Mouse (Mus musculus): Measurements from ENCODE around the gene Large1. TPM values are rescaled to one million over a fixed set of nuclear protein-coding genes. Genes with fewer than 3 reads are reported as not detected.

The Large1 gene
- polyA plus RNA-seq, 1 experiment: 8.3 TPM

DNA sequence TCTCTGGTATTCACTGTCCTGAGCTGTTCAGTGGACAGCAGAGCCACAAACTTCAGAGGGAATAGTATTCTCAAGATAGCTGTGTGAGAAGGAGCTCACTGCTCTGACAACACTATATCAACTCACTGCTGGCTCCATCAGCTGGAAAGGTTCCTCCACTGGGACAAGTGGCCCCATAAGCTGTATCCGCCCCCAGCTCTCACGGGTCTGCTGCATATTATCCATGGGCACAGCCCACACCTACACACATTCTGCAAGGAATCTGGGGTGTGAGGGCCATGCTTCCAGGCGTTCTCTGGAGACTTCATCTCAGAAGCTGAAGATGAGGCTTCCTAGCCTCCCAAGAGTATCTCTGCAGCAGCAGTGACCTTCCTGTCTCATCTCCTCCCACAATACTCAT, 50.4 kb downstream of the Large1 start:
- no peak for DNase-seq
- Histone ChIP-seq H3K36me3 (ENCODE audit: control insufficient read depth, insufficient read depth, low read length) (no peaks in the 10 kb centered on the region), H3K4me1 (ENCODE audit: control insufficient read depth, insufficient read depth, low read length) (peaks cover 3% of the 10 kb centered on the region; the same call in 1 of the 2 replicates), H3K27ac (ENCODE audit: insufficient read depth, low read depth, low read length) (no peak overlapping the region), H3K4me3 (ENCODE audit: insufficient read depth, low read depth, low read length) (no peak overlapping the region), H3K27me3 (replicated peaks; ENCODE audit: control insufficient read depth, insufficient read depth, low read length) (no peaks in the 10 kb centered on the region)
- no peak for TF ChIP-seq CTCF (conservative IDR thresholded peaks at IDR 0.05; ENCODE audit: insufficient read depth, insufficient read length, low read depth, low read length)
- no peak for TF ChIP-seq POLR2A (IDR thresholded peaks at IDR 0.05; ENCODE audit: low read depth, low read length)
- 79% methylated on average over 3 of the region's 3 CpGs for WGBS

GRCm38 (mm10) chr8:73295531-73295930, 57.8 kb downstream of the Large1 start:
- peaks cover 3% of the 10 kb centered on the region; the same call in 1 of the 2 replicates for H3K4me1 ChIP-seq (ENCODE audit: control insufficient read depth, insufficient read depth, low read length)
- no peak for TF ChIP-seq POLR2A (IDR thresholded peaks at IDR 0.05; ENCODE audit: low read depth, low read length)
- no peak for TF ChIP-seq CTCF (conservative IDR thresholded peaks at IDR 0.05; ENCODE audit: insufficient read depth, insufficient read length, low read depth, low read length)
- H3K36me3 ChIP-seq (ENCODE audit: control insufficient read depth, insufficient read depth, low read length): no peaks in the 10 kb centered on the region
- H3K27ac ChIP-seq (ENCODE audit: insufficient read depth, low read depth, low read length): no peak overlapping the region
- no peaks in the 10 kb centered on the region for H3K27me3 ChIP-seq (replicated peaks; ENCODE audit: control insufficient read depth, insufficient read depth, low read length)
- DNase-seq: no peak
- H3K4me3 ChIP-seq (ENCODE audit: insufficient read depth, low read depth, low read length): no peak overlapping the region

- no peak for TF ChIP-seq CTCF (conservative IDR thresholded peaks at IDR 0.05; ENCODE audit: insufficient read depth, insufficient read length, low read depth, low read length)
- TF ChIP-seq POLR2A (IDR thresholded peaks at IDR 0.05; ENCODE audit: low read depth, low read length): no peak
Observed at GRCm38 (mm10) chr8:73293655-73294054, 59.7 kb downstream of the Large1 start.

DNA sequence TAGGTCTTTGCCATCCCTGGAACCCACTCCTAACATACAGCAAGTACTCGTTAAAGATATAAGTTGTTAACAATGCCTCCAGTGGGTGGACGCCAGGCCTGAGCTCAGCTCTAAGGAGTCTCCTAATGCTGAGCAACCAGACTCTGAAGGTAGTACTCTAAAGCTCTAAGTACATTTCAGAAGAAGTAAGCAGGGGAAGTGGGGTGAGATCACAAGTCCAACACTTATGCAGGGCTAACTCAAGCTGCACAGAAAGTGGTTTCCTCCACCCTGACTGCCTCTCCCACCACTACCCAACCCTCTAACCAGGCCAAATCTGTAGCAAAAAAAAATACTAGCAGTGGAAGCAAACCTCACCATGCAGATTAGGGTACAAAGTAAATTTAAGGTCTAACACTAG, 61.7 kb downstream of the Large1 start:
- H3K4me3 ChIP-seq (ENCODE audit: insufficient read depth, low read depth, low read length): no peak overlapping the region
- no peaks in the 10 kb centered on the region for H3K4me1 ChIP-seq (ENCODE audit: control insufficient read depth, insufficient read depth, low read length)
- 95% methylated on average over 2 of the region's 2 CpGs for WGBS
- H3K27me3 ChIP-seq (replicated peaks; ENCODE audit: control insufficient read depth, insufficient read depth, low read length): no peaks in the 10 kb centered on the region
- DNase-seq: no peak
- no peak overlapping the region for H3K27ac ChIP-seq (ENCODE audit: insufficient read depth, low read depth, low read length)
- no peaks in the 10 kb centered on the region for H3K36me3 ChIP-seq (ENCODE audit: control insufficient read depth, insufficient read depth, low read length)
- TF ChIP-seq CTCF (conservative IDR thresholded peaks at IDR 0.05; ENCODE audit: insufficient read depth, insufficient read length, low read depth, low read length) (no peak), POLR2A (IDR thresholded peaks at IDR 0.05; ENCODE audit: low read depth, low read length) (no peak)

More at GRCm38 (mm10) chr8:73293655-73294054, 59.7 kb downstream of the Large1 start:
- 73% methylated on average over 2 of the region's 2 CpGs for WGBS
- H3K4me1 ChIP-seq (ENCODE audit: control insufficient read depth, insufficient read depth, low read length): no peaks in the 10 kb centered on the region
- H3K4me3 ChIP-seq (ENCODE audit: insufficient read depth, low read depth, low read length): no peak overlapping the region
- no peaks in the 10 kb centered on the region for H3K27me3 ChIP-seq (replicated peaks; ENCODE audit: control insufficient read depth, insufficient read depth, low read length)
- DNase-seq: no peak
- H3K36me3 ChIP-seq (ENCODE audit: control insufficient read depth, insufficient read depth, low read length): no peaks in the 10 kb centered on the region
- no peak overlapping the region for H3K27ac ChIP-seq (ENCODE audit: insufficient read depth, low read depth, low read length)

DNA sequence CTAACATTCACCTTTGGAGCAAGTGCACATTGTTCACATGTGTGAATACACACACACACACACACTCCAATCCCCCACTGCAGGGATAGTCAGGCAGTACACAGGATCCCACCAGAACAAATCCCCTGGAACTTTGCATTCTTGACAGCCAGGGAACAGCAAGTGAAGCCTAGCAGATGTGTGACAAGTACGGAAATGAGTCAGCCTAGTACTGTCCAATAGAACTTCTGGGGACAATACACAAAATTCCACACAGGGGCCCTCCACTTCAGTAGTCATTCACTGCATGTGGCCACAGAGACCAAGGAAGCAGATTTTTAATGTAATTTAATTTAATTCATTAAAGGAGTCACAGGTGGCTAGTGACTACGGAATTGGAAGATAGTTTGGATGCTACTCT, 62.7 kb downstream of the Large1 start:
- Histone ChIP-seq H3K4me3 (ENCODE audit: insufficient read depth, low read depth, low read length) (no peak overlapping the region), H3K27ac (ENCODE audit: insufficient read depth, low read depth, low read length) (no peak overlapping the region), H3K36me3 (ENCODE audit: control insufficient read depth, insufficient read depth, low read length) (no peaks in the 10 kb centered on the region), H3K27me3 (replicated peaks; ENCODE audit: control insufficient read depth, insufficient read depth, low read length) (no peaks in the 10 kb centered on the region), H3K4me1 (ENCODE audit: control insufficient read depth, insufficient read depth, low read length) (no peaks in the 10 kb centered on the region)
- no peak for TF ChIP-seq CTCF (conservative IDR thresholded peaks at IDR 0.05; ENCODE audit: insufficient read depth, insufficient read length, low read depth, low read length)
- TF ChIP-seq POLR2A (IDR thresholded peaks at IDR 0.05; ENCODE audit: low read depth, low read length): no peak
- no peak for DNase-seq
- 99% methylated on average over 2 of the region's 2 CpGs for WGBS

GRCm38 (mm10) chr8:73289831-73290230, 63.5 kb downstream of the Large1 start:
- TF ChIP-seq POLR2A (IDR thresholded peaks at IDR 0.05; ENCODE audit: low read depth, low read length) (no peak), CTCF (conservative IDR thresholded peaks at IDR 0.05; ENCODE audit: insufficient read depth, insufficient read length, low read depth, low read length) (no peak)
- no peak overlapping the region for H3K4me3 ChIP-seq (ENCODE audit: insufficient read depth, low read depth, low read length)
- no peak for DNase-seq
- no peaks in the 10 kb centered on the region for H3K36me3 ChIP-seq (ENCODE audit: control insufficient read depth, insufficient read depth, low read length)
- WGBS: 84% methylated on average over 2 of the region's 2 CpGs
- H3K27me3 ChIP-seq (replicated peaks; ENCODE audit: control insufficient read depth, insufficient read depth, low read length): no peaks in the 10 kb centered on the region
- H3K4me1 ChIP-seq (ENCODE audit: control insufficient read depth, insufficient read depth, low read length): no peaks in the 10 kb centered on the region
- no peak overlapping the region for H3K27ac ChIP-seq (ENCODE audit: insufficient read depth, low read depth, low read length)

DNA sequence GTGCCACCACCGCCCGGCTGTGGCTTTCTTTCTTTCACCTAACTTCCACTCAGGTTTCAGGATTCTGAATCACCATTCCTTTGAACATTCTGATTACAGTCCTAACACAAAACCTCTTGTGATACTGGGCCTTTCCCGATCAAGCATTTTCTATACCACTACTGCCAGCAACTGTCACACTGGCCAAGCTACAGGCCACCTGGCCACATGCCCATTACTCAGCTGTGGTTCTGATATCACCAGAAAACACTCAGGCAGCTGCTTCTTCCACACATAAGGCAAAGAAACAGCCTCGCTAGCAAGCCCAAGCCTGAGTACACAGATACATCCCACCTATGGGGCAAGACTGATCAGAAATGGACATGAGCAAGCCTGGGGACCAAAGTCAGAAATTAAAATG, 71.3 kb downstream of the Large1 start:
- Histone ChIP-seq H3K4me3 (ENCODE audit: insufficient read depth, low read depth, low read length) (no peak overlapping the region), H3K4me1 (ENCODE audit: control insufficient read depth, insufficient read depth, low read length) (no peaks in the 10 kb centered on the region), H3K27ac (ENCODE audit: insufficient read depth, low read depth, low read length) (no peak overlapping the region), H3K27me3 (replicated peaks; ENCODE audit: control insufficient read depth, insufficient read depth, low read length) (no peaks in the 10 kb centered on the region), H3K36me3 (ENCODE audit: control insufficient read depth, insufficient read depth, low read length) (no peaks in the 10 kb centered on the region)
- no peak for DNase-seq
- TF ChIP-seq CTCF (conservative IDR thresholded peaks at IDR 0.05; ENCODE audit: insufficient read depth, insufficient read length, low read depth, low read length) (no peak), POLR2A (IDR thresholded peaks at IDR 0.05; ENCODE audit: low read depth, low read length) (no peak)
- 94% methylated on average over 4 of the region's 4 CpGs for WGBS

All from kidney, adult 2 months (tissue).